ENCODE assay signal across 10 mouse cellular contexts in genomic region chr12:79974530-79974929, GRCm38 (mm10).
DNase-seq lines count a peak whose midpoint lies in the region; ATAC-seq lines count a peak whose summit lies in the region.
"Had no signal": no experiment of that assay in that cellular context is flagged by ENCODE, and none has a peak within 500 bp of the region (broad histone marks: within the 10 kb centered on the region; RNA-seq: fewer than 3 reads in every experiment).

No protein-coding gene starts in this region.

- H3K9me3 ChIP-seq in hindbrain, embryonic 10.5 days = no peaks in the 10 kb centered on the region
- no peaks in the 10 kb centered on the region for H3K9me3 ChIP-seq in hindbrain, embryonic 11.5 days (ENCODE audit: control insufficient read depth, low read length)
- no peaks in the 10 kb centered on the region for H3K9me3 ChIP-seq in heart, embryonic 13.5 days
- H3K9me3 ChIP-seq in limb, embryonic 11.5 days (ENCODE audit: control insufficient read depth, low read length) = no peaks in the 10 kb centered on the region; the same call in 1 of the 2 replicates

- no peaks in the 10 kb centered on the region for H3K36me3 ChIP-seq in hindbrain, embryonic 10.5 days
- no peaks in the 10 kb centered on the region for H3K36me3 ChIP-seq in hindbrain, embryonic 11.5 days (ENCODE audit: control insufficient read depth, insufficient read depth, low read length)
- H3K36me3 ChIP-seq in heart, embryonic 13.5 days = no peaks in the 10 kb centered on the region
- H3K36me3 ChIP-seq in limb, embryonic 11.5 days (ENCODE audit: control insufficient read depth, insufficient read depth, low read length) = no peaks in the 10 kb centered on the region

- H3K9ac ChIP-seq in hindbrain, embryonic 11.5 days (ENCODE audit: low read depth, low read length) = no peak overlapping the region
- no peak overlapping the region for H3K9ac ChIP-seq in heart, embryonic 13.5 days
- H3K9ac ChIP-seq in limb, embryonic 11.5 days (ENCODE audit: low read length) = no peak overlapping the region

- ATAC-seq in hindbrain, embryonic 11.5 days (ENCODE audit: low FRiP score) = no peak
- ATAC-seq in CD4-positive, CD25-positive, alpha-beta regulatory T cell, adult 4 months = peak; percentile 69
- no peak for ATAC-seq in heart, embryonic 13.5 days (ENCODE audit: extremely low read depth, insufficient number of reproducible peaks, low FRiP score, low TSS enrichment)
- no peak for ATAC-seq in limb, embryonic 11.5 days (ENCODE audit: insufficient number of reproducible peaks, low FRiP score, low TSS enrichment, low read depth)
- ATAC-seq in megakaryocyte-erythroid progenitor cell, adult 5-6 weeks (replicated peaks; ENCODE audit: low FRiP score, low TSS enrichment, poor library complexity, severe bottlenecking) = no peak

- peaks cover 58% of the 10 kb centered on the region for H3K4me1 ChIP-seq in hindbrain, embryonic 10.5 days (replicated peaks)
- H3K4me1 ChIP-seq in hindbrain, embryonic 11.5 days (replicated peaks; ENCODE audit: control insufficient read depth, insufficient read depth, low read length) = peaks cover 9% of the 10 kb centered on the region
- peaks cover 57% of the 10 kb centered on the region for H3K4me1 ChIP-seq in heart, embryonic 13.5 days
- peaks cover 30% of the 10 kb centered on the region for H3K4me1 ChIP-seq in limb, embryonic 11.5 days (ENCODE audit: control insufficient read depth, insufficient read depth, low read length)

- H3K4me2 ChIP-seq in hindbrain, embryonic 11.5 days (replicated peaks; ENCODE audit: low read depth, low read length) = no peak overlapping the region
- no peak overlapping the region for H3K4me2 ChIP-seq in heart, embryonic 13.5 days
- H3K4me2 ChIP-seq in limb, embryonic 11.5 days (ENCODE audit: low read depth, severe bottlenecking) = no peak overlapping the region

- H3K4me3 ChIP-seq in hindbrain, embryonic 10.5 days = no peak overlapping the region
- no peak overlapping the region for H3K4me3 ChIP-seq in hindbrain, embryonic 11.5 days (ENCODE audit: low read depth, low read length)
- no peak overlapping the region for H3K4me3 ChIP-seq in heart, embryonic 13.5 days
- H3K4me3 ChIP-seq in limb, embryonic 11.5 days (ENCODE audit: low read depth, low read length) = no peak overlapping the region
- H3K4me3 ChIP-seq: erythroblast, embryonic 14.5 days; myocyte had no signal

- 58% methylated on average over 7 of the region's 7 CpGs for WGBS in hindbrain, embryonic 10.5 days
- 51% methylated on average over 7 of the region's 7 CpGs for WGBS in hindbrain, embryonic 11.5 days
- WGBS in heart, embryonic 13.5 days = 34% methylated on average over 7 of the region's 7 CpGs
- WGBS in limb, embryonic 11.5 days = 55% methylated on average over 7 of the region's 7 CpGs

- H3K27me3 ChIP-seq in hindbrain, embryonic 10.5 days (ENCODE audit: insufficient read depth, poor library complexity, severe bottlenecking) = 0 out of 2 replicates have a peak, but pooled peaks cover 3% of the 10 kb centered on the region
- H3K27me3 ChIP-seq in hindbrain, embryonic 11.5 days (ENCODE audit: control insufficient read depth, insufficient read depth, low read length) = no peaks in the 10 kb centered on the region
- H3K27me3 ChIP-seq in heart, embryonic 13.5 days (replicated peaks) = no peaks in the 10 kb centered on the region
- H3K27me3 ChIP-seq in limb, embryonic 11.5 days (ENCODE audit: control insufficient read depth, insufficient read depth, low read length) = no peaks in the 10 kb centered on the region

- peak; percentile 18 for DNase-seq in hindbrain, embryonic 10.5 days (ENCODE audit: low spot score)
- no peak for DNase-seq in hindbrain, embryonic 11.5 days (ENCODE audit: low spot score)
- DNase-seq in limb, embryonic 11.5 days (ENCODE audit: low spot score) = no peak
- no peak for DNase-seq in left cerebral cortex, adult 8-10 months (ENCODE audit: low spot score in 2 of 2)
- no peak for DNase-seq in retina, postnatal 1 day

- H3K27ac ChIP-seq in hindbrain, embryonic 10.5 days = peak overlapping the region; percentile 79
- H3K27ac ChIP-seq in hindbrain, embryonic 11.5 days (ENCODE audit: low read depth, low read length) = no peak overlapping the region
- H3K27ac ChIP-seq in heart, embryonic 13.5 days (replicated peaks) = peak overlapping the region; percentile 88
- H3K27ac ChIP-seq in limb, embryonic 11.5 days (replicated peaks; ENCODE audit: low read depth, low read length) = peak overlapping the region; percentile 9
